Mouse (Mus musculus) myocyte (in vitro differentiated cells): ENCODE data around the gene Mcub.

Experiments
- E2F4 ChIP-seq: IDR thresholded peaks from one replicate; pipeline ENCODE4 v1.6.1; 2011; ENCODE audit warnings: mild to moderate bottlenecking, control low read depth, moderate library complexity; ENCODE audit not compliant: insufficient read depth
- SRF ChIP-seq: IDR thresholded peaks from one replicate; pipeline ENCODE4 v1.6.1; 2011; ENCODE audit warnings: low read depth; ENCODE audit not compliant: control insufficient read depth, insufficient read length
- TCF12 ChIP-seq: IDR thresholded peaks from one replicate; pipeline ENCODE4 v1.6.1; 2011; ENCODE audit warnings: mild to moderate bottlenecking, control low read depth; ENCODE audit not compliant: poor library complexity, insufficient read depth, severe bottlenecking

GRCm38 (mm10) chr3:129918434-129918833 lies 51.6 kb downstream of the Mcub start:
- TF ChIP-seq SRF (no peak), E2F4 (no peak), TCF12 (no peak)
